ENCODE assay signal across 14 mouse cellular contexts in genomic region chr6:86934541-86934940, GRCm38 (mm10).
DNase-seq lines count a peak whose midpoint lies in the region; ATAC-seq lines count a peak whose summit lies in the region.
"Had no signal": no experiment of that assay in that cellular context is flagged by ENCODE, and none has a peak within 500 bp of the region (broad histone marks: within the 10 kb centered on the region; RNA-seq: fewer than 3 reads in every experiment).

No protein-coding gene starts in this region.

- H3K27me3 ChIP-seq in limb, embryonic 11.5 days (ENCODE audit: control insufficient read depth, insufficient read depth, low read length): no peaks in the 10 kb centered on the region
- H3K27me3 ChIP-seq in limb, embryonic 10.5 days (ENCODE audit: low read depth, poor library complexity, severe bottlenecking): no peaks in the 10 kb centered on the region
- H3K27me3 ChIP-seq in embryonic facial prominence, embryonic 10.5 days (replicated peaks; ENCODE audit: low read depth, poor library complexity, severe bottlenecking): no peaks in the 10 kb centered on the region
- H3K27me3 ChIP-seq in limb, embryonic 15.5 days: no peaks in the 10 kb centered on the region
- H3K27me3 ChIP-seq: kidney, embryonic 15.5 days; midbrain, embryonic 12.5 days; neural tube, embryonic 12.5 days had no signal

- ATAC-seq in limb, embryonic 11.5 days (ENCODE audit: insufficient number of reproducible peaks, low FRiP score, low TSS enrichment, low read depth): no peak
- no peak; the same call in 1 of the 2 replicates for ATAC-seq in limb, embryonic 15.5 days (ENCODE audit: insufficient number of reproducible peaks, low FRiP score, low TSS enrichment, low read depth)

- DNase-seq in embryo, embryonic 11 days: peak; percentile 41
- DNase-seq in embryo, embryonic 9.5 days (ENCODE audit: extremely low spot score): no peak
- DNase-seq in limb, embryonic 11.5 days (ENCODE audit: low spot score): peak; percentile 53
- DNase-seq in limb, embryonic 10.5 days (ENCODE audit: low spot score): no peak
- DNase-seq in embryonic facial prominence, embryonic 10.5 days (ENCODE audit: low spot score): peak; percentile 19
- no peak for DNase-seq in gastrocnemius, adult 18-20 months (ENCODE audit: low spot score)
- no peak for DNase-seq in T-cell, adult 2 months (ENCODE audit: low spot score)
- DNase-seq: cerebellum, adult 8-10 months; gastrocnemius, postnatal 14 days had no signal

- peaks cover 7% of the 10 kb centered on the region; the same call in 1 of the 2 replicates for H3K36me3 ChIP-seq in limb, embryonic 11.5 days (ENCODE audit: control insufficient read depth, insufficient read depth, low read length)
- peaks cover 57% of the 10 kb centered on the region for H3K36me3 ChIP-seq in limb, embryonic 10.5 days
- peaks cover 67% of the 10 kb centered on the region for H3K36me3 ChIP-seq in embryonic facial prominence, embryonic 10.5 days (replicated peaks)
- H3K36me3 ChIP-seq in limb, embryonic 15.5 days: peaks cover 43% of the 10 kb centered on the region

- WGBS in limb, embryonic 11.5 days: 45% methylated on average over 5 of the region's 5 CpGs
- 68% methylated on average over 5 of the region's 5 CpGs for WGBS in limb, embryonic 10.5 days
- WGBS in embryonic facial prominence, embryonic 10.5 days: 74% methylated on average over 5 of the region's 5 CpGs
- 16% methylated on average over 5 of the region's 5 CpGs for WGBS in limb, embryonic 15.5 days

- no peak overlapping the region for H3K4me2 ChIP-seq in limb, embryonic 11.5 days (ENCODE audit: low read depth, severe bottlenecking)
- H3K4me2 ChIP-seq in limb, embryonic 15.5 days: no peak overlapping the region
- H3K4me2 ChIP-seq: hindbrain, embryonic 14.5 days; kidney, embryonic 15.5 days; midbrain, embryonic 12.5 days; neural tube, embryonic 12.5 days had no signal

- peaks cover 3% of the 10 kb centered on the region; the same call in 1 of the 2 replicates for H3K9me3 ChIP-seq in limb, embryonic 11.5 days (ENCODE audit: control insufficient read depth, low read length)
- peaks cover 13% of the 10 kb centered on the region; the same call in 1 of the 2 replicates for H3K9me3 ChIP-seq in limb, embryonic 10.5 days (replicated peaks)
- H3K9me3 ChIP-seq in embryonic facial prominence, embryonic 10.5 days: peaks cover 17% of the 10 kb centered on the region
- H3K9me3 ChIP-seq in limb, embryonic 15.5 days: no peaks in the 10 kb centered on the region

- no peaks in the 10 kb centered on the region for H3K4me1 ChIP-seq in limb, embryonic 11.5 days (ENCODE audit: control insufficient read depth, insufficient read depth, low read length)
- no peaks in the 10 kb centered on the region for H3K4me1 ChIP-seq in limb, embryonic 10.5 days
- no peaks in the 10 kb centered on the region for H3K4me1 ChIP-seq in embryonic facial prominence, embryonic 10.5 days
- peaks cover 19% of the 10 kb centered on the region for H3K4me1 ChIP-seq in limb, embryonic 15.5 days
- H3K4me1 ChIP-seq: kidney, embryonic 15.5 days; midbrain, embryonic 12.5 days; neural tube, embryonic 12.5 days had no signal

- H3K27ac ChIP-seq in limb, embryonic 11.5 days (replicated peaks; ENCODE audit: low read depth, low read length): no peak overlapping the region
- no peak overlapping the region for H3K27ac ChIP-seq in limb, embryonic 10.5 days
- no peak overlapping the region for H3K27ac ChIP-seq in embryonic facial prominence, embryonic 10.5 days (replicated peaks)
- peak overlapping the region; percentile 67 for H3K27ac ChIP-seq in limb, embryonic 15.5 days
- H3K27ac ChIP-seq: hindbrain, embryonic 14.5 days; kidney, embryonic 15.5 days; midbrain, embryonic 12.5 days; neural tube, embryonic 12.5 days had no signal

- H3K9ac ChIP-seq in limb, embryonic 11.5 days (ENCODE audit: low read length): no peak overlapping the region
- H3K9ac ChIP-seq in limb, embryonic 15.5 days: no peak overlapping the region
- H3K9ac ChIP-seq: hindbrain, embryonic 14.5 days; kidney, embryonic 15.5 days; midbrain, embryonic 12.5 days; neural tube, embryonic 12.5 days had no signal

- H3K4me3 ChIP-seq in limb, embryonic 11.5 days (ENCODE audit: low read depth, low read length): no peak overlapping the region
- no peak overlapping the region for H3K4me3 ChIP-seq in limb, embryonic 10.5 days
- H3K4me3 ChIP-seq in embryonic facial prominence, embryonic 10.5 days: no peak overlapping the region
- H3K4me3 ChIP-seq in limb, embryonic 15.5 days: no peak overlapping the region
- H3K4me3 ChIP-seq: kidney, embryonic 15.5 days; midbrain, embryonic 12.5 days; neural tube, embryonic 12.5 days had no signal

Comparison
In these comparisons a context has a peak if more than half of its experiments do, and no peak if none do; other contexts are left out.
1. DNase-seq: peak in embryo, embryonic 11 days (single experiment), limb, embryonic 11.5 days (single experiment) and embryonic facial prominence, embryonic 10.5 days (single experiment); none in embryo, embryonic 9.5 days (single experiment), limb, embryonic 10.5 days (single experiment), gastrocnemius, adult 18-20 months (single experiment) and T-cell, adult 2 months (single experiment).